Mouse (Mus musculus): ENCODE data around the gene Tns3.

Gene Tns3

DNA sequence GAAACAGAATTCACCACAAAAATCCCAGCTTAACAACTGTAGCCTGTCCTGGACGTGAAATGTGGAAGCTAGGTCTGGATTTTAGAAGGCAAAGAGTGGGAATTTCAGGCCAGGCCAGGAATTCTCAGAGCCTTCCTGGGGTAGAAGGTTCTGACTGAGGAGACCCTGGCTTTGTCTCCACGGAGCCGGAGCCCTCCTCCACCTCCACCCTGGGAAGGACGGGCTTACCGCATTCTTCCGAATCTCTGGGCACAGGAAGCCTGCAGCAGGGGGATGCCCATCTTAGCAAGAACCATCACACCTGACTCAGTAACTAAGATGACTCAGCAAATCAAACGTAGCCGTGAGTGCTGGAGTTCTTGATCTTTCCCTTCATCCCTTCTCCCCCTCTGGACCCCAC, 231.4 kb downstream of the Tns3 start:
- DNase-seq, result no peak

DNA sequence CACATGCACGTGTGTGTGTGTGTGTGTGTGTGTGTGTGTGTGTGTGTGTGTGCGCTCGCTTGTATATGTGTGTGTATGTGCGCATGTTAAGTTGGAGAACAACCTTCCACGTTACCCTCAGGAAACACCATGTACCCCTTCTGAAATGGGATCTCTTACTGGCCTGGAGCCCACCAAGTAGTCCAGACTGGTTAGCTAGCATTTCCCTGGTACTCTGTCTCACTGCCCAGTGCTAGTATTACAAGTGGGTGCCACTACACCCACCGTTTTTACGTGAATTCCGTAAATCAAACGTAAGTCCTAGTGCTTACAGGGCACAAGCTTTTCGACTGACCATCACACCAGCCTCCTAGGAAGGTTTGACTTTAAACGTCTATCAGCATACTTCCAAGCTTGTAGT, 236.7 kb downstream of the Tns3 start:
- DNase-seq, result no peak

DNA sequence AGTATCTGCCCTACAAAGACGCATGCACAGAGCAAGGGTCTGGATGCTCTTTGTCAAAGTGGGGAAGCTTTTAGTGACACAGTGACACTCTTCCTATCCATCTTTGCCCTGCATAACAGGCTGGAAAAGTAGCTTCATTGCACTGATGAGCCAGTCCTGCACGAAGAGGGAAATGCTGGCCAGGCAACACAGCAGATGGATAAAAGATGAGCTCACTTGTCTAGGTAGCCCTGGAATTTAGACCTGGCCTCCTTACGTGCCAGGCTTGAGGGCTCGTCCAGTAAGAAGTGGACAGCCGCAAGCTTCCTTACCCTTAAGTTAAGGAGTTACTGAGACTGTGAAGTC, 239.1 kb downstream of the Tns3 start:
- DNase-seq, result no peak

DNA sequence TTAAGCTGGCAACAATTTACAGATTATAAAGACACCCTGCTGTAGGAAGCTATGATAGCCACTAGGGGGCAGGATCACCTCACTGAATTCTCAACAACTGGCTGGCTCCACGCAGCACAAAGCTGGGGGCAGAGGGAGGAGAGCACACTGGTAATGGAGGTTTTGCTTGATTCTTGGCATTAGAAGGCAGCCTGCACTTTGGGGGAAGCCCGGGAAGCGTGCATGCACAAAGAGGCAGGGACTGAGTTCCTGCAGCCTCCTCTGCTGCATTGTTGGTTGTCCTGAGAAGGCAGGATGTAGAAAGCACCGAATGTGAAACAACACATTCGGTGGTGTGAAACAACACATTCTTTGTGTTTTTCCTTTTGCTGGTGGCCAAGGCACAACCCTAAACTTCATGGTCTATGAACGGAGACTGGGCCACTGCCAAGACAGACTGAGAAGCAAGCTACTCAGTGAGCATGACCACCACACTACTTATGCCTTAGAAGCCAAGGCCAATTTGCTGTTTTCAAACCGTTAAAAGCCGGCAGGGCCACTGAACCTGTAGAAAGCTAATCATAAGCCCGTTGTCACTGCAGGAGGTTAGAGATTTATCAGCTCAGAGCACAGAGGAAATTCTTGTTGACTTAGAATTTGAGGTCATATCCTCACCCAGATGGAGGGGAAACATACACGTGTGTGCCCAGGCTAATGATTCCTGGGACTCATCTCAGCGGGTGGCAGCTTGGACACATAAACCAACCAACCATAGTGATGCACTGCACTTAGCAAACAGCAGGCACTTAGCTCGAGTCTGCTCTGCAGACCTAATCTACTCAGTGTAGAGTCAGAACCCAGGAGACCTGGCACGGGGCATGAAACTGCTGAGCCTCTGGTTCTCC, 239.8 kb downstream of the Tns3 start:
- DNase-seq, result peak; percentile 70

DNA sequence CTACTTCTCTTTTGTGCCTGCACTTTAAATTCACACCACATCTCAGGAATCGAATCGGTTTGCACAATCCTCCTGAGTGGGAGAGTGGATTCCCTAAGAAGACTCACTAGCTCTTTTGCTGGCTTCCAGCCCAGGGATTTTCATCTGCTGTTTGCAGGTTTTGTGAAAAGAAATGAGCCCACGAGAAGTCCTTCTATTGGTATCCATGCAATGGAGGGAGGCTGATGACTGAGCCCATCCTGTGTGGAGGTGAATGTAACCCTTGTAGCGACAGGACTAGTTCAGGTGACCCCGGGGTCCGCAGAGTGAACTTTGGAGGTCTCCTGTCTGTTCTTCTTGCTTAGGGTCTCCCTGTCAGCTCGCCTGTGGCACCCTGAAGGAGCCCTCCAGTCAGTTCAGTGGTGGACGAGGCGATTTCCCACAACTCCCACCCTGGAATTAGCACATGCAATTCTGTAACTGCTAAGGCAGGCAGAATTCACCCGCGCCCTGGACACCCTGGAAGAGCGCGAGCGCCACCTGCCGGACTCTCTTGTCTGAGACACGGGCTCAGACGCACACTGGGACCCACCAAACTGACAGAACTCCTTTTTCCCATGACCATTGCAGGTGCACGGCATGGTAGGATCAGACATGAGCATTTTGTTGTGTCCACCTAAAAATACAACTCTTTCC, 259.0 kb downstream of the Tns3 start:
- peak; percentile 16 for DNase-seq

DNA sequence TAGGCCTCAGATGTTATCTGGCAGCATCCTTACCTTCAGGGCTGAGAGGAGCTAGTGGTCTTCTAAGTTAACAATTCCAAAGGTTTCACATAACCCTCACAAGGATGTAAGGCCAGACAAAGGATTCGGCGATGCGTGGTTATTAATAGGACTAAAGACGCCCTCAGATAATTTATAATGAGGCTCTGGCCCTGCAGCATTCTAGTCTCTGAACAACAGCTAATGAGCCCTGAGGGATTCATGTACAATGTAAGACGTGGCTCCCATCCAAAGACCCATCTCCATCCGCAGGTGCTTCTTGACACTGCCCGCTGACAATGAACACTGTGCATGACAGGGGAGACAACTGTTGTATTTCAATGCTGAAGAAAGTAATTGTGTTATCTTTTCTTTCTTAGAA, 263.0 kb downstream of the Tns3 start:
- DNase-seq, result no peak

DNA sequence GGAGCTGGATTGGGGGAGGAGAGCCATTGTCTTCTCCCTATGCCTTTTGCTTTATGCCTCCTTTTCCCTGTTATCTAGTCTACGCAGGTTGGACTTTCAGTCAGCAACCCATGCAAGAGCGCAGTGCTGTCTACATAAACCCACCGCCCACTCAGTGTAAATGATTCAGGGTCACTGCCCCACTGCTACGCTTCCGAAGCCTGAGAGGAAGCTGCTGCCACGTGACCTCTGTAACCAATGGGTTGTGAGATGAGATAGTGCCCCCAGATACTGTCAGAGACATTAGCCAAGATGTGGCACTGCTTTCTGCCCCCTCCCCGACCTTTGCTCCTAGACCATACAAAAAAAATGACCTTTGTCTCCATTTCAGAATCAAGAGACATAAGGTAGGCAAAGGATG, 268.0 kb downstream of the Tns3 start:
- no peak for DNase-seq

DNA sequence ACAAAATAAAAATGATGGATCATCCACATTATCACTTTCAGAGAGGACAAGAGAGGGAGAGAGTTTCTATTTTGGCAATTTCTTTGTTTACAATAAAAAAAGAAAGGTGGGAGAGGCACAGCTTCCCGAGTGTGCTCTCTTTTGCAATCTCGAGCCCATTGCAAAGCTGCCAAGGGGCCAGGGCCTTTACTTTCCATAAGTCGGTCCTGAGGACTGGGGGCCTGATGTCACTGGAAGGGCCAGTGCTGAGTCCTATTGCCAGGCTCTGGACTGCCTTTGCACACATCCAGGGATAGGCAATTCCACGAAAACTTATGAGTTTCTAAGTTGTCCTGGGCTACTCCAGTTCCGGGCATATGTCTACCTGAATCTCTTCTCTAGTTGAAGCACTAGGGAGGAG, 272.8 kb downstream of the Tns3 start:
- DNase-seq, result no peak

DNA sequence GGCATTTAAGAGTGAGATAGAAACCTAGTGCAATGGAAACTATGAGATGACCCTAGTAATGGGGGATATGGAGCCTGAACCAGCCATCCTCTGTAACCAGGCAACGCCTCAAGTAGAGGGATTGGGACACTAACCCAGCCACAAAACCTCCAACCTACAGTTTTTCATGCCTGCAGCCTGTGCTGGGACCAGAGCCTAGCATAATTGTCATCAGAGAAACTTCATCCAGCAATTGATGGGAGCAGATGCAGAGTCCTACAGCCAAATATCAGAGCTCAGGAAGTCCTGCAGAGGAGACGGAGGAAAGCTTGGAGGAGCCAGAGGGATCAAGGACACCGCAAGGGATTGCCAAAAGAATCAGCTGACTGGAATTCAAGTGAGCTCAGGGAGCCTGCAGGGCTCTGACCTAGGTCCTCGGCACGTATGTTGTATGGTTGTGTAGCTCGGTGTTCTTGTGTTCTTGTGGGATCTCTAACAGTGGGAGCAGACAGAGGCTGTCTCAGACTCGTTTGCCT, 278.4 kb downstream of the Tns3 start:
- DNase-seq, result no peak
